In genomic region chr17:9904525-9904991, GRCm38 (mm10) we compare ENCODE assay signal across 8 mouse cellular contexts.
A peak's percentile ranks its signal among the peaks of the same experiment; 100 is the strongest.
DNase-seq lines count a peak whose midpoint lies in the region; ATAC-seq lines count a peak whose summit lies in the region.
"Had no signal": no experiment of that assay in that cellular context is flagged by ENCODE, and none has a peak within 500 bp of the region (broad histone marks: within the 10 kb centered on the region; RNA-seq: fewer than 3 reads in every experiment).

No protein-coding gene starts in this region.

- peak; percentile 42 to 75 for DNase-seq in left cerebral cortex, postnatal 10 days (ENCODE audit: extremely low spot score in 1 of 2, low spot score in 2 of 2)
- DNase-seq in left cerebral cortex, postnatal 36 days (ENCODE audit: low spot score in 2 of 2) = no peak
- DNase-seq in forebrain, embryonic 11.5 days (ENCODE audit: low spot score) = no peak
- no peak for DNase-seq in spleen, adult 12 weeks (ENCODE audit: low spot score)

- no peaks in the 10 kb centered on the region for H3K27me3 ChIP-seq in forebrain, embryonic 11.5 days (ENCODE audit: control insufficient read depth, insufficient read depth, low read length)
- no peaks in the 10 kb centered on the region for H3K27me3 ChIP-seq in lung, embryonic 15.5 days
- no peaks in the 10 kb centered on the region for H3K27me3 ChIP-seq in neural tube, embryonic 14.5 days (ENCODE audit: control insufficient read depth, insufficient read depth, low read length)

- no peak for ATAC-seq in forebrain, embryonic 11.5 days (replicated peaks; ENCODE audit: low FRiP score)
- ATAC-seq in lung, embryonic 15.5 days (ENCODE audit: borderline replicate concordance, extremely low read depth, low FRiP score, low TSS enrichment) = peak; percentile 63
- no peak for ATAC-seq in neural tube, embryonic 14.5 days (ENCODE audit: low read depth)
- ATAC-seq in megakaryocyte-erythroid progenitor cell, adult 5-6 weeks (replicated peaks; ENCODE audit: low FRiP score, low TSS enrichment, poor library complexity, severe bottlenecking) = no peak

- H3K27ac ChIP-seq in forebrain, embryonic 11.5 days (ENCODE audit: low read depth, low read length) = peak overlapping the region; percentile 88
- H3K27ac ChIP-seq in lung, embryonic 15.5 days = peak overlapping the region; percentile 70
- H3K27ac ChIP-seq in neural tube, embryonic 14.5 days (ENCODE audit: low read depth, low read length) = peak overlapping the region; percentile 82
- H3K27ac ChIP-seq: liver, embryonic 14.5 days had no signal

- intact Hi-C loops in left cerebral cortex, postnatal 10 days (cut with DNase I) = loop anchor here (10.0 kb wide), 1 partner anchor 130 kb away; no protein-coding TSS in a partner anchor
- intact Hi-C loops in left cerebral cortex, postnatal 36 days (cut with DNase I) = loop anchor here (2.0 kb wide), 1 partner anchor 140 kb away; no protein-coding TSS in a partner anchor

- no peak overlapping the region for H3K4me3 ChIP-seq in forebrain, embryonic 11.5 days (ENCODE audit: low read depth, low read length)
- H3K4me3 ChIP-seq in lung, embryonic 15.5 days = no peak overlapping the region
- no peak overlapping the region for H3K4me3 ChIP-seq in neural tube, embryonic 14.5 days (ENCODE audit: low read depth, low read length)

- 6% methylated on average over 6 of the region's 6 CpGs for WGBS in forebrain, embryonic 11.5 days
- WGBS in lung, embryonic 15.5 days = 10% methylated on average over 6 of the region's 6 CpGs
- WGBS in neural tube, embryonic 14.5 days = 7% methylated on average over 6 of the region's 6 CpGs

- no peaks in the 10 kb centered on the region for H3K9me3 ChIP-seq in forebrain, embryonic 11.5 days (ENCODE audit: control insufficient read depth, low read length)
- no peaks in the 10 kb centered on the region for H3K9me3 ChIP-seq in lung, embryonic 15.5 days
- H3K9me3 ChIP-seq in neural tube, embryonic 14.5 days (ENCODE audit: control insufficient read depth, low read length) = no peaks in the 10 kb centered on the region

- H3K36me3 ChIP-seq in forebrain, embryonic 11.5 days (ENCODE audit: control insufficient read depth, insufficient read depth, low read length) = no peaks in the 10 kb centered on the region
- no peaks in the 10 kb centered on the region for H3K36me3 ChIP-seq in lung, embryonic 15.5 days
- no peaks in the 10 kb centered on the region for H3K36me3 ChIP-seq in neural tube, embryonic 14.5 days (ENCODE audit: control insufficient read depth, insufficient read depth, low read length)

- 0 out of 2 replicates have a peak overlapping the region, but pooled peaks have one; percentile 24 for H3K4me2 ChIP-seq in forebrain, embryonic 11.5 days (ENCODE audit: low read depth, low read length, severe bottlenecking)
- no peak overlapping the region for H3K4me2 ChIP-seq in lung, embryonic 15.5 days
- H3K4me2 ChIP-seq in neural tube, embryonic 14.5 days (ENCODE audit: low read depth, low read length) = no peak overlapping the region

- H3K4me1 ChIP-seq in forebrain, embryonic 11.5 days (replicated peaks; ENCODE audit: control insufficient read depth, insufficient read depth, low read length) = peaks cover 27% of the 10 kb centered on the region
- H3K4me1 ChIP-seq in lung, embryonic 15.5 days = peaks cover 36% of the 10 kb centered on the region
- H3K4me1 ChIP-seq in neural tube, embryonic 14.5 days (ENCODE audit: control insufficient read depth, insufficient read depth, low read length) = peaks cover 21% of the 10 kb centered on the region

- H3K9ac ChIP-seq in forebrain, embryonic 11.5 days (ENCODE audit: low read length) = no peak overlapping the region; the same call in 1 of the 2 replicates
- H3K9ac ChIP-seq in lung, embryonic 15.5 days = no peak overlapping the region
- H3K9ac ChIP-seq in neural tube, embryonic 14.5 days (replicated peaks; ENCODE audit: low read depth, low read length) = no peak overlapping the region
- H3K9ac ChIP-seq: liver, embryonic 14.5 days had no signal

Comparison
In these comparisons a context has a peak if more than half of its experiments do, and no peak if none do; other contexts are left out.
1. DNase-seq: peak in left cerebral cortex, postnatal 10 days (2 of 2); none in left cerebral cortex, postnatal 36 days (0 of 2), forebrain, embryonic 11.5 days (single experiment) and spleen, adult 12 weeks (single experiment).
2. Peak in every context shown above with its lines, with median percentiles within 50 percentile points of each other: H3K27ac ChIP-seq.